Mouse (Mus musculus) neural tube, embryonic 13.5 days (tissue): ENCODE results near the gene Itgal. TPM values are rescaled to one million over a fixed set of nuclear protein-coding genes. Genes with fewer than 3 reads are reported as not detected.
A peak's percentile ranks its signal among the peaks of the same experiment; 100 is the strongest.
"Not testable (repeated sequence)": the region's sequence is repeated elsewhere in the genome, so short reads cannot be mapped to it uniquely, and the experiment has no call there.

Experiments used
- ATAC-seq: fragments of 200-750 bp; cut with Nextera tagmentation; 2 replicates; pipeline ENCODE4 v1.8.0; 2017; ENCODE audit warnings: low read depth, mild to moderate bottlenecking, moderate TSS enrichment, moderate library complexity
- H3K27ac ChIP-seq: fragments of 300-500 bp; sonication (generic); replicated peaks from 2 replicates; pipeline ENCODE4 v1.5.1; 2015; ENCODE audit warnings: moderate library complexity, mild to moderate bottlenecking, inconsistent platforms
- H3K27me3 ChIP-seq: fragments of 300-500 bp; sonication (generic); 2 replicates; pipeline ENCODE4 v1.6.1; 2015; ENCODE audit warnings: mild to moderate bottlenecking, inconsistent platforms
- H3K36me3 ChIP-seq: fragments of 300-500 bp; sonication (generic); 2 replicates; pipeline ENCODE4 v1.6.1; 2015; ENCODE audit warnings: mild to moderate bottlenecking, inconsistent platforms
- H3K4me1 ChIP-seq: fragments of 300-500 bp; sonication (generic); replicated peaks from 2 replicates; pipeline ENCODE4 v1.6.1; 2015; ENCODE audit warnings: inconsistent platforms
- H3K4me2 ChIP-seq: fragments of 300-500 bp; sonication (generic); 2 replicates; pipeline ENCODE4 v1.6.1; 2015; ENCODE audit warnings: inconsistent platforms, mild to moderate bottlenecking, moderate library complexity
- H3K4me3 ChIP-seq: fragments of 300-500 bp; sonication (generic); 2 replicates; pipeline ENCODE4 v1.5.1; 2015; ENCODE audit warnings: mild to moderate bottlenecking, inconsistent platforms
- H3K9ac ChIP-seq: fragments of 300-500 bp; sonication (generic); 2 replicates; pipeline ENCODE4 v1.6.1; 2015; ENCODE audit warnings: moderate library complexity, mild to moderate bottlenecking, inconsistent platforms
- H3K9me3 ChIP-seq: fragments of 300-500 bp; sonication (generic); 2 replicates; pipeline ENCODE4 v1.6.1; 2016; ENCODE audit warnings: inconsistent platforms
- WGBS: fragments of 180-500 bp; shearing (Covaris S2); methylation state at CpG from one replicate; pipeline ENCODE4 v1.1.7; 2015; 5-methylcytosine and 5-hydroxymethylcytosine counted together
- polyA plus RNA-seq: library from polyadenylated mRNA; unstranded; fragments of >200 nt; fragmentation: Nextera tagmentation; extraction: Ambion mirVana; gene quantifications from 2 replicates; pipeline ENCODE4 v1.2.1, GENCODE M21; 2015

Gene Itgal
- polyA plus RNA-seq, 1 experiment from 2014 or later: 0.31 TPM

GRCm38 (mm10) chr7:127324944-127325343 lies 28.9 kb downstream of the Itgal start:
- H3K4me1 ChIP-seq: no peaks in the 10 kb centered on the region
- ATAC-seq: no peak
- H3K9me3 ChIP-seq: no peaks in the 10 kb centered on the region
- H3K27me3 ChIP-seq: no peaks in the 10 kb centered on the region
- H3K9ac ChIP-seq: no peak overlapping the region
- no peak overlapping the region for H3K27ac ChIP-seq
- no peak overlapping the region for H3K4me3 ChIP-seq
- H3K36me3 ChIP-seq: no peaks in the 10 kb centered on the region
- H3K4me2 ChIP-seq: no peak overlapping the region
- WGBS: 88% methylated on average over 7 of the region's 7 CpGs

GRCm38 (mm10) chr7:127325550-127325949 lies 29.5 kb downstream of the Itgal start:
- Histone ChIP-seq H3K36me3 (no peaks in the 10 kb centered on the region), H3K9ac (no peak overlapping the region), H3K4me1 (no peaks in the 10 kb centered on the region), H3K4me3 (no peak overlapping the region), H3K27me3 (no peaks in the 10 kb centered on the region), H3K9me3 (no peaks in the 10 kb centered on the region), H3K4me2 (no peak overlapping the region), H3K27ac (no peak overlapping the region)
- WGBS: 87% methylated on average over 8 of the region's 8 CpGs
- no peak for ATAC-seq

GRCm38 (mm10) chr7:127326685-127327084 lies 30.6 kb downstream of the Itgal start:
- Histone ChIP-seq H3K27ac (no peak overlapping the region), H3K4me3 (no peak overlapping the region), H3K36me3 (no peaks in the 10 kb centered on the region), H3K4me1 (no peaks in the 10 kb centered on the region), H3K9ac (no peak overlapping the region), H3K4me2 (no peak overlapping the region), H3K27me3 (no peaks in the 10 kb centered on the region), H3K9me3 (no peaks in the 10 kb centered on the region)
- ATAC-seq: no peak
- WGBS: 61% methylated on average over 2 of the region's 2 CpGs

GRCm38 (mm10) chr7:127333240-127333639 lies 37.2 kb downstream of the Itgal start:
- Histone ChIP-seq H3K9ac (no peak overlapping the region), H3K4me1 (no peaks in the 10 kb centered on the region), H3K36me3 (no peaks in the 10 kb centered on the region), H3K27me3 (no peaks in the 10 kb centered on the region), H3K9me3 (no peaks in the 10 kb centered on the region), H3K4me2 (no peak overlapping the region), H3K4me3 (no peak overlapping the region), H3K27ac (no peak overlapping the region)
- 84% methylated on average over 6 of the region's 6 CpGs for WGBS
- no peak for ATAC-seq

- Histone ChIP-seq H3K4me1 (no peaks in the 10 kb centered on the region), H3K9me3 (no peaks in the 10 kb centered on the region), H3K4me3 (no peak overlapping the region), H3K27me3 (no peaks in the 10 kb centered on the region), H3K27ac (no peak overlapping the region), H3K9ac (no peak overlapping the region), H3K4me2 (no peak overlapping the region), H3K36me3 (no peaks in the 10 kb centered on the region)
- ATAC-seq: no peak
- WGBS: 90% methylated on average over 4 of the region's 4 CpGs
Measured at GRCm38 (mm10) chr7:127335604-127336003, 39.5 kb downstream of the Itgal start.

GRCm38 (mm10) chr7:127337636-127338035 lies 41.6 kb downstream of the Itgal start:
- Histone ChIP-seq H3K36me3 (peaks cover 16% of the 10 kb centered on the region), H3K27ac (no peak overlapping the region), H3K4me1 (no peaks in the 10 kb centered on the region), H3K27me3 (no peaks in the 10 kb centered on the region), H3K9me3 (no peaks in the 10 kb centered on the region), H3K9ac (no peak overlapping the region), H3K4me3 (no peak overlapping the region), H3K4me2 (no peak overlapping the region)
- ATAC-seq: no peak
- WGBS: 76% methylated on average over 4 of the region's 4 CpGs

- H3K9me3 ChIP-seq: no peaks in the 10 kb centered on the region
- peaks cover 29% of the 10 kb centered on the region for H3K36me3 ChIP-seq
- H3K27me3 ChIP-seq: no peaks in the 10 kb centered on the region
- peaks cover 18% of the 10 kb centered on the region for H3K4me1 ChIP-seq
- WGBS: 94% methylated on average over 8 of the region's 8 CpGs
- H3K4me3 ChIP-seq: no peak overlapping the region
- H3K9ac ChIP-seq: no peak overlapping the region
- H3K4me2 ChIP-seq: no peak overlapping the region
- no peak overlapping the region for H3K27ac ChIP-seq
- ATAC-seq: no peak
Measured at GRCm38 (mm10) chr7:127341356-127341755, 45.3 kb downstream of the Itgal start.

- H3K9ac ChIP-seq, ATAC-seq, H3K27ac ChIP-seq, H3K9me3 ChIP-seq, H3K4me2 ChIP-seq, H3K27me3 ChIP-seq, H3K4me3 ChIP-seq: not testable (repeated sequence)
- Histone ChIP-seq H3K4me1 (peaks cover 23% of the 10 kb centered on the region), H3K36me3 (peaks cover 29% of the 10 kb centered on the region)
- WGBS: 92% methylated on average over 6 of the region's 6 CpGs
Measured at GRCm38 (mm10) chr7:127341861-127342260, 45.8 kb downstream of the Itgal start.

GRCm38 (mm10) chr7:127342332-127342731 lies 46.3 kb downstream of the Itgal start:
- Histone ChIP-seq H3K27ac (no peak overlapping the region), H3K9me3 (no peaks in the 10 kb centered on the region), H3K4me1 (peaks cover 26% of the 10 kb centered on the region), H3K9ac (no peak overlapping the region), H3K27me3 (no peaks in the 10 kb centered on the region), H3K4me3 (no peak overlapping the region), H3K36me3 (peaks cover 29% of the 10 kb centered on the region), H3K4me2 (no peak overlapping the region)
- WGBS: 67% methylated on average over 4 of the region's 4 CpGs
- ATAC-seq: no peak

- 97% methylated on average over 7 of the region's 7 CpGs for WGBS
- H3K4me2 ChIP-seq: no peak overlapping the region
- no peak overlapping the region for H3K27ac ChIP-seq
- H3K36me3 ChIP-seq: peaks cover 29% of the 10 kb centered on the region
- no peak for ATAC-seq
- no peak overlapping the region for H3K9ac ChIP-seq
- no peaks in the 10 kb centered on the region for H3K27me3 ChIP-seq
- H3K9me3 ChIP-seq: no peaks in the 10 kb centered on the region
- peaks cover 28% of the 10 kb centered on the region for H3K4me1 ChIP-seq
- no peak overlapping the region for H3K4me3 ChIP-seq
Measured at GRCm38 (mm10) chr7:127342888-127343287, 46.8 kb downstream of the Itgal start.

- no peak overlapping the region for H3K27ac ChIP-seq
- H3K4me3 ChIP-seq: no peak overlapping the region
- ATAC-seq: no peak
- 95% methylated on average over 38 of the region's 38 CpGs for WGBS
- H3K36me3 ChIP-seq: peaks cover 29% of the 10 kb centered on the region
- no peak overlapping the region for H3K4me2 ChIP-seq
- H3K27me3 ChIP-seq: no peaks in the 10 kb centered on the region
- H3K9me3 ChIP-seq: no peaks in the 10 kb centered on the region
- H3K4me1 ChIP-seq: peaks cover 28% of the 10 kb centered on the region
- H3K9ac ChIP-seq: no peak overlapping the region
Measured at GRCm38 (mm10) chr7:127343351-127344019, 47.4 kb downstream of the Itgal start.

- ATAC-seq: no peak
- peaks cover 28% of the 10 kb centered on the region for H3K4me1 ChIP-seq
- WGBS: 93% methylated on average over 8 of the region's 8 CpGs
- H3K4me3 ChIP-seq: peak overlapping the region; percentile 84
- H3K9me3 ChIP-seq: no peaks in the 10 kb centered on the region
- H3K4me2 ChIP-seq: peak overlapping the region; percentile 85
- H3K27me3 ChIP-seq: no peaks in the 10 kb centered on the region
- H3K9ac ChIP-seq: peak overlapping the region; percentile 96
- peaks cover 29% of the 10 kb centered on the region for H3K36me3 ChIP-seq
- H3K27ac ChIP-seq: no peak overlapping the region
Measured at GRCm38 (mm10) chr7:127344371-127344770, 48.3 kb downstream of the Itgal start.

GRCm38 (mm10) chr7:127345092-127345491 lies 49.0 kb downstream of the Itgal start:
- H3K27ac ChIP-seq: peak overlapping the region; percentile 93
- H3K9ac ChIP-seq: peak overlapping the region; percentile 96
- no peaks in the 10 kb centered on the region for H3K9me3 ChIP-seq
- no peaks in the 10 kb centered on the region for H3K27me3 ChIP-seq
- H3K4me1 ChIP-seq: peaks cover 28% of the 10 kb centered on the region
- peaks cover 29% of the 10 kb centered on the region for H3K36me3 ChIP-seq
- WGBS: under 1% methylated on average over 34 of the region's 42 CpGs
- H3K4me3 ChIP-seq: peak overlapping the region; percentile 84
- ATAC-seq: peak; percentile 37
- peak overlapping the region; percentile 85 for H3K4me2 ChIP-seq
